Mouse (Mus musculus): ENCODE data around the gene Lrrc8a. TPM values are rescaled to one million over a fixed set of nuclear protein-coding genes. Genes with fewer than 3 reads are reported as not detected.

Lrrc8a gene
- total RNA-seq, 4 experiments from 2014 or later = 54.6 to 63.0 (median 57.8) TPM

- no peak for DNase-seq
These were observed 71.8 kb downstream of the Lrrc8a start for GRCm38 (mm10) chr2:30309351-30309750.

- peak; percentile 56 for DNase-seq
These were observed 74.0 kb downstream of the Lrrc8a start for GRCm38 (mm10) chr2:30311481-30311880.

Other genes starting within 250 kb of the Lrrc8a start
- gene Wdr34, start 188.8 kb upstream of the Lrrc8a start, total RNA-seq (2022) = 10 to 100 TPM; 19.5 to 31.7 (median 26.6) TPM
- 100 to 1,000 TPM; 205 to 257 (median 225) TPM for gene Set, start 180.3 kb upstream of the Lrrc8a start, total RNA-seq (2022)
- 1 to 10 TPM; 4.8 to 6.6 (median 5.8) TPM for gene Pkn3, start 160.0 kb upstream of the Lrrc8a start, total RNA-seq (2022)
- gene Zdhhc12, start 144.1 kb upstream of the Lrrc8a start, total RNA-seq (2022) = 10 to 100 TPM; 16.4 to 23.9 (median 17.6) TPM
- 10 to 100 TPM; 45.6 to 74.7 (median 58.5) TPM for gene Zer1, start 113.1 kb upstream of the Lrrc8a start, total RNA-seq (2022)
- 10 to 100 TPM; 58.6 to 71.5 (median 64.5) TPM for gene Tbc1d13, start 104.0 kb upstream of the Lrrc8a start, total RNA-seq (2022)
- gene Endog, start 66.2 kb upstream of the Lrrc8a start, total RNA-seq (2022) = 10 to 100 TPM; 21.9 to 43.0 (median 31.0) TPM
- 10 to 100 TPM; 22.9 to 28.7 (median 28.4) TPM for gene Spout1, start 59.3 kb upstream of the Lrrc8a start, total RNA-seq (2022)
- gene Kyat1, start 31.9 kb upstream of the Lrrc8a start, total RNA-seq (2022) = 10 to 100 TPM; 21.3 to 27.4 (median 22.8) TPM
- gene Gm28035, start 2.9 kb downstream of the Lrrc8a start, total RNA-seq (2022) = 1 to 10 TPM in 3 of 4 experiments, under 1 TPM in 1; 0.58 to 5.3 (median 2.8) TPM
- 10 to 100 TPM; 12.0 to 20.7 (median 15.4) TPM for gene Phyhd1, start 28.5 kb downstream of the Lrrc8a start, total RNA-seq (2022)
- not detected for gene Gm28038, start 43.3 kb downstream of the Lrrc8a start, total RNA-seq (2022)
- 10 to 100 TPM; 31.2 to 42.7 (median 37.6) TPM for gene Dolk, start 48.6 kb downstream of the Lrrc8a start, total RNA-seq (2022)
- 10 to 100 TPM; 28.2 to 33.6 (median 30.2) TPM for gene Nup188, start 48.7 kb downstream of the Lrrc8a start, total RNA-seq (2022)
- 100 to 1,000 TPM in 2 of 4 experiments, 10 to 100 TPM in 2; 85.4 to 115 (median 101) TPM for gene Sh3glb2, start 121.6 kb downstream of the Lrrc8a start, total RNA-seq (2022)
- gene Miga2, start 126.5 kb downstream of the Lrrc8a start, total RNA-seq (2022) = 100 to 1,000 TPM in 1 of 4 experiments, 10 to 100 TPM in 3; 80.6 to 104 (median 91.1) TPM
- 10 to 100 TPM; 18.0 to 24.2 (median 19.8) TPM for gene Dolpp1, start 154.5 kb downstream of the Lrrc8a start, total RNA-seq (2022)
- gene Crat, start 178.1 kb downstream of the Lrrc8a start, total RNA-seq (2022) = 100 to 1,000 TPM in 1 of 4 experiments, 10 to 100 TPM in 3; 59.0 to 122 (median 95.3) TPM
- 100 to 1,000 TPM; 135 to 153 (median 141) TPM for gene Ptpa, start 178.3 kb downstream of the Lrrc8a start, total RNA-seq (2022)
- 1 to 10 TPM; 3.8 to 7.7 (median 6.8) TPM for gene Ier5l, start 236.5 kb downstream of the Lrrc8a start, total RNA-seq (2022)

Data from adrenal gland, adult 8-10 months (tissue).